Mouse (Mus musculus): Measurements from ENCODE around the gene Gm20767. TPM values are rescaled to one million over a fixed set of nuclear protein-coding genes. Genes with fewer than 3 reads are reported as not detected.
"Not testable (repeated sequence)": the region's sequence is repeated elsewhere in the genome, so short reads cannot be mapped to it uniquely, and the experiment has no call there.

The Gm20767 gene
- total RNA-seq (2015; ENCODE audit: low replicate concordance), result not detected in 2 replicates
- total RNA-seq (2017; ENCODE audit: low replicate concordance), result not detected in 2 replicates

DNA sequence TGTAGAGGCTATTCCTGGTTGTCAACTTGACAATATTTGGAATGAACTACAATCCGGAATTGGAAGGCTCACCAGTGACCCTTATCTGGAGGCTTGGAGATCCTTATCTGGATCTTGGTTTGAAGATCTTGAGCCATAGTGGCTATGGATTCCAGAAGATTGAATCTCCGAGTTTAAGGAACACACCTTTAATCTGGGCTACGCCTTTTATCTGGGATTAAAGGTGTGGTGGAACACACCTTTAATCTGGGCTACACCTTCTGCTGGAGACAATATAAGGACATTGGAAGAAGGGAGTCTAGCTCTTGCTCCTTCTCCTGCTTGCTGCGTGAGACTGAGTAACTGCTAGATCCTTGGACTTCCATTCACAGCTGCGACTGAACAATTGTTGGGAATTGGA is at the start of gene Gm20767:
Gm20767 (plus strand) TSS at position 301 of the 400 bp plus-strand sequence.
- ATAC-seq (replicated peaks; ENCODE audit: low FRiP score, poor library complexity, severe bottlenecking), result not testable (repeated sequence)

DNA sequence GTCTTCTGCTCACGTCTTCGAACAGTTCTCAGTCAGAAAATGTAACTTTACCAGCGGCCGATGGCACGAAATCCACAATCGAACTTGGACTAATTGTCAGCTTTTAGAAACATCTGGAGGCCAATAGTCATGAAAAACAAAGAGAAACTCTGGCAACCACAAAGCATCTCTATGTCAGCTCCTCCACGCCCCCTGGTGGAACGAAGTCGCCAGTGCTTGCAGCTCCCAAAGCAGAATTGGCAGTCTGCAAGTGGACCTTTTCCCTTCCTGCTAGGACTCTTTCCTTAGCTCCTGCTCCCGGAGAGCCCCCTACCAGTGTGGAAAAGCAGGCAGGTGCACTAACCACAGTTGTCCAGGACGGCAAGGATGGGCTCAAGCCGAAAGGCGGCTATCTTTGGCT is 47.1 kb upstream of the Gm20767 start:
- ATAC-seq (replicated peaks; ENCODE audit: low FRiP score, poor library complexity, severe bottlenecking), result peak; percentile 74

GRCm38 (mm10) chr13:120096241-120096937 is 43.7 kb upstream of the Gm20767 start:
- 0 out of 2 replicates have a peak, but pooled peaks have one; percentile 36 for ATAC-seq (replicated peaks; ENCODE audit: low FRiP score, poor library complexity, severe bottlenecking)

DNA sequence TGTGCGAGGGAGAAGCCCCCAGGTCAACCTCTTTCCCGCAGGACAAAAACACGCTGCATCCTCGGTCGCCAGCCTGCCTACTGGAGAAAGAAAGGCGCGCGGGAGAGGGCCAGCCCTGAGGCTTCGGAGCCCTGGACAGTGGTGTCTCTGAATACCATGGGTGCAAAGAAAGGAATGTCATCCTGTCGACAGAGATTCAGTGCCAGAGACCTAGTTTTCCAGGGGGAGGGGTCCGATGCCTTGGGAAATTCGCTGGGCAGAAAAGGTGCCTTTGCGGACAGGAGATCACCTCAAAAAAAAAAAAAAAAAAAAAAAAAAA is 43.1 kb upstream of the Gm20767 start:
- not testable (repeated sequence) for ATAC-seq (replicated peaks; ENCODE audit: low FRiP score, poor library complexity, severe bottlenecking)

DNA sequence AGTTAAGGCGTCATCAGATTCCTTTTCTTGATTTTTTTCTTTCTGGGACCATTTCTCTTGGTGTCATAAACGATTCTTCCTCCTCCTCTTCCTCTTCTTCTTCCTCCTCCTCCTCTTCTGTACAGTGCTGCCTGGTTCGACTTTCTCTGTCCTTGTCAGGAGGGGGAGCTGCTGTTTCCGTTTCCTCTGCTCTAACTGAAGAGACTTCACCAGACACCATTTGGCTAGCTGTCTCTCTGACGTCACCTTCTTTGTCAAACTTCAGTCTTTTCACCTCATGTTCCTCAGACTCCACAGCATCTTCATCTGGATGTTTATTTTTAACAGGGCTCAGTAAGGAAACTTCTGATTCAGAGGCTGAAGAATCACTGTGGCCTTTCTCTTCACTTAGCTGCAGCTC is 40.7 kb upstream of the Gm20767 start:
- ATAC-seq (replicated peaks; ENCODE audit: low FRiP score, poor library complexity, severe bottlenecking), result not testable (repeated sequence)

DNA sequence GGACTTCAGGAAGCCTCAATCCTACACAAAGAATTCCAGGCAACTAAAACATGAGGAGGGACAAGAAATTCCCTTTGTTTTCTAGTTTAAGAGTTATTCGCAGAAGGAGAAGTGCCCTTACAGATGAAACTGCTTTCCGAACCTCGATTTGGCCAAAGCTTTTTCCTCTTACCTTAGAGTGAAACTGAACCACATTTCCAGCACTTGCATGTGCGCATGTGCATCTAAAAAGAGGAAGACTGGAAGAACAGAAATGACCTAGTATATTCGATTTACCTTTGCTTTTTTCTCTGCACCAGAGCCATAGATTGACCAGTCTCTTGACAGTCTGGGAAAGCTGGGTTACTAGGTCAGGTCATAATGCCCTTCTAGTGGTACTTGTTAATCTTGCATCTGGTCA is 33.5 kb upstream of the Gm20767 start:
- not testable (repeated sequence) for ATAC-seq (replicated peaks; ENCODE audit: low FRiP score, poor library complexity, severe bottlenecking)

- ATAC-seq (replicated peaks; ENCODE audit: low FRiP score, poor library complexity, severe bottlenecking), result not testable (repeated sequence)
Observed at GRCm38 (mm10) chr13:120107000-120107399, 33.0 kb upstream of the Gm20767 start.

DNA sequence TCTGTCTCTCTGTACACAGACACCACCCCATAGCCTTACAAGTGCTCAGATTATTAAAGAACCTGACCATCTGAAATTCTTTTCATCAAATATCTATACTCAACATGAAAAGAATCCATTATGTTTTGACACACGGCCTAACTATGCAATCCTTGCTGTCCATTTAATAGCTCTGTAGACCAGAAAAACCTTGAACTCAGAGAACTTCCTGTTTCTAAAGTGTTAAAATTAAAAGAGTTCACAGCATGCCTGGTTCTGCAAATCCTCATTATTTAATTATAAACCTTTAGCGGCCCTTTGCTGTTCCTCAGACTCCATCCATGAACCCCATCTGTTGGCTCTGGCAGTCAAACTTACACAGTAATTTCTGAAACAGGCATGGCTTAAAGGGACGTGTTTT is 2.3 kb downstream of the Gm20767 start:
- ATAC-seq (replicated peaks; ENCODE audit: low FRiP score, poor library complexity, severe bottlenecking), result not testable (repeated sequence)

GRCm38 (mm10) chr13:120149660-120150407 is 9.8 kb downstream of the Gm20767 start:
- ATAC-seq (replicated peaks; ENCODE audit: low FRiP score, poor library complexity, severe bottlenecking), result not testable (repeated sequence)

DNA sequence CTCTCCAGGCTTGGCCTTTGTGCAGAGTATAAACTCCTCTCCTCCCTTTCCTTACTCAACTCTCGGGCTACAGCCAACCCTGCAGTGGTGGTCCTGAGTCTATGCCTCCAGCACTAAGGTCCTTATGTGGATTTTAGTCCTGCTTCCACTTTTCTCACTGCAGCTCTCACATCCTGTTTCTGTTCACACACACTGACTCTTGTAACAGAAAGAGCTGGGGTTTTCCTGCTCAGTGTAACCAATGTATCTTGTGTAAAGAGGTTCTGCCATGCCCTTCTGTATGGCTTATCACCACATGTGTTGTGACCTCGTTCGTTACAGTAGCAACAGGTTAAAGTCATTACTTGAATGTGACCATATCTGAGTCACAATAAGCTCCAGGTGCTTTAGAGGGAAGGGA is 10.5 kb downstream of the Gm20767 start:
- not testable (repeated sequence) for ATAC-seq (replicated peaks; ENCODE audit: low FRiP score, poor library complexity, severe bottlenecking)

- not testable (repeated sequence) for ATAC-seq (replicated peaks; ENCODE audit: low FRiP score, poor library complexity, severe bottlenecking)
Observed at GRCm38 (mm10) chr13:120168301-120168700, 28.3 kb downstream of the Gm20767 start.

DNA sequence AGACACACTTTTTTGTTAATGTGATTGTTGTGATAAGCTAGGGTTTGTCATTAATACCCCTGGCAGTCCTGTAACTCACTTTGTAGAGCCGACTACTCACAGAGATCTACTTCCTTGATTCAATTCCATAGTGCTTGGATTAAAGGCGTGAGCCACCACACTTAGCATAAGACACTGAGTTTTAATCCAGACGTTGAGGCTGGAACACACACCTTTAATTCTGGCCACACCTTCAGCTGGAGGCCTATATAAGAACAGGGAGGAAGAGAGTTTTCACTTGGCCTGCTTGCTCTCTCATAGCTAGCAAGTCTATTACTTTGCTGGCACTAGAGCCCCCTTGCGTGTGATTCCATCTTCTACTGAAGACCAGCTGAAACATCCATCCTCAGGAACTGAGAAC is 32.1 kb downstream of the Gm20767 start, which contains the start of gene Gm21818:
Gm21818 (plus strand) TSS at position 301 of the 400 bp plus-strand sequence.
- ATAC-seq (replicated peaks; ENCODE audit: low FRiP score, poor library complexity, severe bottlenecking), result not testable (repeated sequence)

DNA sequence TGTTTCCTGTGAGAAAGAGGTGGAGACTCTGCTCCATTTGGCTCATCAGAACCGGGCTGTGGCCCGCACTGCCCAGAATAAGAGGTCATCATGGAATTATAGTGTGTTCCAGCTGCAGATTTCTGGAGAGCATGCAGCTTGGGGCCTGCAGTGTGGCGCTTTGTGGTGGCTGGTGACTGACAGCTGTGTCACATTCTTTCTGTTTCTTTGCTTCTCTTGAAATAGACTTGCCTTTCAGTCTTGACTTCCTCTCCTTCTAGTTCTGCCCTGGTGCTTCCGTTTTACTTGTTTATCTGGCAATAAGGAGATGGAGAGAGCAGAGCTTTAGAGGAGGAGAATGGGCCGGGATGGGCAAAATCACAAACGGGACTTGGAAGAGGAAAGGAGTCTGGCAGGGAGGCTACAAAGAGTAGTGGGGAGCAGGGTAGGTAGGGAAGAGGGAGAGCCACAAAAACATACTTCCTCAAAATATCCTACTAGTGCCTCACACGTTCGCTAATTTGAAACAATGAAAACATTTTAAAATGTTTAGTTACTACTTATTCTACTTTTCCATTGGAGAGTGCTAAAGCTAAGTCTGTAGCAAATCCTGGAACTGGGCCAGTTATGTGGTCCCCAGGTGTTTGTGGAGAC is 56.3 kb downstream of the Gm20767 start:
- ATAC-seq (replicated peaks; ENCODE audit: low FRiP score, poor library complexity, severe bottlenecking), result not testable (repeated sequence)

Other genes starting within 250 kb of the Gm20767 start
- not detected in 2 replicates for gene Tcstv1, start 245.5 kb upstream of the Gm20767 start, total RNA-seq (2015; ENCODE audit: low replicate concordance)
- gene Tcstv1, start 245.5 kb upstream of the Gm20767 start, total RNA-seq (2017; ENCODE audit: low replicate concordance), result not detected in 2 replicates
- gene Gm21761, start 211.0 kb upstream of the Gm20767 start, total RNA-seq (2015; ENCODE audit: low replicate concordance), result not detected in 2 replicates
- not detected in 2 replicates for gene Gm21761, start 211.0 kb upstream of the Gm20767 start, total RNA-seq (2017; ENCODE audit: low replicate concordance)
- not detected in 2 replicates for gene B020031M17Rik, start 189.4 kb upstream of the Gm20767 start, total RNA-seq (2015; ENCODE audit: low replicate concordance)
- not detected in 2 replicates for gene B020031M17Rik, start 189.4 kb upstream of the Gm20767 start, total RNA-seq (2017; ENCODE audit: low replicate concordance)
- gene Gm36079, start 113.2 kb upstream of the Gm20767 start, total RNA-seq (2015; ENCODE audit: low replicate concordance), result not detected in 2 replicates
- not detected in 2 replicates for gene Gm36079, start 113.2 kb upstream of the Gm20767 start, total RNA-seq (2017; ENCODE audit: low replicate concordance)
- 42.4 and 52.3 TPM in 2 replicates for gene Gm21188, start 88.1 kb upstream of the Gm20767 start, total RNA-seq (2015; ENCODE audit: low replicate concordance)
- 12.4 and 14.4 TPM in 2 replicates for gene Gm21188, start 88.1 kb upstream of the Gm20767 start, total RNA-seq (2017; ENCODE audit: low replicate concordance)
- gene Gm21818, start 32.2 kb downstream of the Gm20767 start, total RNA-seq (2015; ENCODE audit: low replicate concordance), result not detected in 2 replicates
- not detected in 2 replicates for gene Gm21818, start 32.2 kb downstream of the Gm20767 start, total RNA-seq (2017; ENCODE audit: low replicate concordance)
- 3.8 TPM in 1 of 2 replicates, not detected in the other for gene Gm21762, start 75.7 kb downstream of the Gm20767 start, total RNA-seq (2015; ENCODE audit: low replicate concordance)
- not detected in 2 replicates for gene Gm21762, start 75.7 kb downstream of the Gm20767 start, total RNA-seq (2017; ENCODE audit: low replicate concordance)
- gene Gm21731, start 98.9 kb downstream of the Gm20767 start, total RNA-seq (2015; ENCODE audit: low replicate concordance), result not detected in 2 replicates
- not detected in 2 replicates for gene Gm21731, start 98.9 kb downstream of the Gm20767 start, total RNA-seq (2017; ENCODE audit: low replicate concordance)
- gene AF067061, start 122.9 kb downstream of the Gm20767 start, total RNA-seq (2015; ENCODE audit: low replicate concordance), result not detected in 2 replicates
- not detected in 2 replicates for gene AF067061, start 122.9 kb downstream of the Gm20767 start, total RNA-seq (2017; ENCODE audit: low replicate concordance)
- 1.0 and 1.2 TPM in 2 replicates for gene BC147527, start 160.1 kb downstream of the Gm20767 start, total RNA-seq (2015; ENCODE audit: low replicate concordance)
- gene BC147527, start 160.1 kb downstream of the Gm20767 start, total RNA-seq (2017; ENCODE audit: low replicate concordance), result 0.84 and 2.0 TPM in 2 replicates
- not detected in 2 replicates for gene Tcstv3, start 176.6 kb downstream of the Gm20767 start, total RNA-seq (2015; ENCODE audit: low replicate concordance)
- gene Tcstv3, start 176.6 kb downstream of the Gm20767 start, total RNA-seq (2017; ENCODE audit: low replicate concordance), result not detected in 2 replicates

Measured in erythroblast, adult 5-6 weeks (primary cell).